Mouse (Mus musculus) liver, adult 2 months (tissue): Measurements from ENCODE around the gene Eftud2.

Source experiments
- CTCF ChIP-seq: fragments of 200-500 bp; IDR thresholded peaks from 2 replicates; pipeline ENCODE4 v1.5.1; 2011; ENCODE audit warnings: low read depth, low read length, control low read depth
- POLR2A ChIP-seq: fragments of 200-500 bp; IDR thresholded peaks from 2 replicates; pipeline ENCODE4 v1.6.1; 2011; ENCODE audit warnings: low read length, control low read depth; ENCODE audit not compliant: insufficient read depth; ENCODE audit errors: extremely low read depth

DNA sequence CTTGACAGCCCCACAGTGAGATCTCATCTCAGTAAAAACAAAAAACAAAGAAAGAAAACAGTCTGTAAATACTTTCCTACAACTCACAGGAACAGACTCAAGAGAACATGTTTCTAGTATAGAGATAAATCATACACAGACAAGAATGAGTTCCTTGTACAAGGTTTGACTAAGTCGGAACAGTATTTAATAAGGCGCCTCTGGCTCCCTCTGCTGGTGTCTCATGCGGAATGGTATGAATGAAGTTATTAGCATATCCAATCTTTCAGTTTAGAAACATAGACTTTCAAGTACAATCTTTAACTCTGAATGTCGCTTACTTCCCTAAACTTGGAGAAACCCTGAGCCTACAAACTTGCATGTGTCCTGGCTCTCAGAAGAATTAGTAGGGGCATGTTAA, 16.5 kb downstream of the Eftud2 start:
- TF ChIP-seq POLR2A: no peak
- TF ChIP-seq CTCF: peak; percentile 39; the same call in 1 of the 2 replicates
